In genomic region chr16:72662837-72663350, GRCm38 (mm10) we compare ENCODE assay signal across 8 mouse cellular contexts.
DNase-seq lines count a peak whose midpoint lies in the region; ATAC-seq lines count a peak whose summit lies in the region.

No protein-coding gene starts in this region.

- H3K27ac ChIP-seq in hindbrain, embryonic 11.5 days (ENCODE audit: low read depth, low read length): peak overlapping the region; percentile 85
- H3K27ac ChIP-seq in lung, embryonic 16.5 days (ENCODE audit: low read length): peak overlapping the region; percentile 98

- H3K27me3 ChIP-seq in hindbrain, embryonic 11.5 days (ENCODE audit: control insufficient read depth, insufficient read depth, low read length): no peaks in the 10 kb centered on the region
- no peaks in the 10 kb centered on the region for H3K27me3 ChIP-seq in lung, embryonic 16.5 days (ENCODE audit: control insufficient read depth, insufficient read depth, low read depth, low read length)

- WGBS in hindbrain, embryonic 11.5 days: under 1% methylated on average over 26 of the region's 26 CpGs
- WGBS in lung, embryonic 16.5 days: under 1% methylated on average over 26 of the region's 26 CpGs

- H3K4me1 ChIP-seq in hindbrain, embryonic 11.5 days (replicated peaks; ENCODE audit: control insufficient read depth, insufficient read depth, low read length): no peaks in the 10 kb centered on the region
- peaks cover 7% of the 10 kb centered on the region; the same call in 1 of the 2 replicates for H3K4me1 ChIP-seq in lung, embryonic 16.5 days (replicated peaks; ENCODE audit: control insufficient read depth, insufficient read depth, low read length)

- no peaks in the 10 kb centered on the region for H3K36me3 ChIP-seq in hindbrain, embryonic 11.5 days (ENCODE audit: control insufficient read depth, insufficient read depth, low read length)
- H3K36me3 ChIP-seq in lung, embryonic 16.5 days (ENCODE audit: control insufficient read depth, insufficient read depth, low read length): no peaks in the 10 kb centered on the region

- H3K9ac ChIP-seq in hindbrain, embryonic 11.5 days (ENCODE audit: low read depth, low read length): peak overlapping the region; percentile 83
- peak overlapping the region; percentile 77 for H3K9ac ChIP-seq in lung, embryonic 16.5 days (ENCODE audit: low read length)

- H3K9me3 ChIP-seq in hindbrain, embryonic 11.5 days (ENCODE audit: control insufficient read depth, low read length): no peaks in the 10 kb centered on the region
- no peaks in the 10 kb centered on the region for H3K9me3 ChIP-seq in lung, embryonic 16.5 days (ENCODE audit: control insufficient read depth, low read length)

- peak overlapping the region; percentile 57 for H3K4me3 ChIP-seq in hindbrain, embryonic 11.5 days (ENCODE audit: low read depth, low read length)
- peak overlapping the region; percentile 84 for H3K4me3 ChIP-seq in lung, embryonic 16.5 days (ENCODE audit: low read length)

- ATAC-seq in hindbrain, embryonic 11.5 days (ENCODE audit: low FRiP score): peak; percentile 87
- ATAC-seq in lung, embryonic 16.5 days (ENCODE audit: low read depth): peak; percentile 93
- no peak for ATAC-seq in inflammation-experienced regulatory T-cells, adult 6 months

- peak; percentile 92 for DNase-seq in Muller cell, postnatal 12 days (ENCODE audit: inconsistent ontology term)
- peak; percentile 78 to 86 for DNase-seq in cerebellum, postnatal 14 days
- peak; percentile 50 to 72 for DNase-seq in frontal cortex, postnatal 14 days (ENCODE audit: low spot score in 2 of 2)
- peak; percentile 86 for DNase-seq in hindbrain, embryonic 11.5 days (ENCODE audit: low spot score)
- DNase-seq in layer of hippocampus, postnatal 10 days (ENCODE audit: low spot score in 2 of 2): peak; percentile 60 to 72
- DNase-seq in retina, postnatal 7 days (ENCODE audit: low read depth, low spot score): peak; percentile 28

- H3K4me2 ChIP-seq in hindbrain, embryonic 11.5 days (replicated peaks; ENCODE audit: low read depth, low read length): peak overlapping the region; percentile 84
- peak overlapping the region; percentile 57 for H3K4me2 ChIP-seq in lung, embryonic 16.5 days (ENCODE audit: low read depth, low read length)

Comparison
In these comparisons a context has a peak if more than half of its experiments do, and no peak if none do; other contexts are left out.
1. DNase-seq: peak in every context shown above with its lines; median percentile 92 in Muller cell, postnatal 12 days; 86 in hindbrain, embryonic 11.5 days; 82 in cerebellum, postnatal 14 days; 66 in layer of hippocampus, postnatal 10 days; 61 in frontal cortex, postnatal 14 days; 28 in retina, postnatal 7 days.